Mouse (Mus musculus) erythroblast, embryonic 14.5 days (primary cell): ENCODE data around the gene Sart3.

Source experiments
- GATA1 ChIP-seq: IDR thresholded peaks from 2 replicates; pipeline ENCODE4 v1.6.1; 2012; ENCODE audit warnings: low read length, inconsistent platforms, mixed read lengths
- TAL1 ChIP-seq: IDR thresholded peaks from 3 replicates; pipeline ENCODE4 v1.6.1; 2012; ENCODE audit warnings: low read length, inconsistent platforms, mixed read lengths

DNA sequence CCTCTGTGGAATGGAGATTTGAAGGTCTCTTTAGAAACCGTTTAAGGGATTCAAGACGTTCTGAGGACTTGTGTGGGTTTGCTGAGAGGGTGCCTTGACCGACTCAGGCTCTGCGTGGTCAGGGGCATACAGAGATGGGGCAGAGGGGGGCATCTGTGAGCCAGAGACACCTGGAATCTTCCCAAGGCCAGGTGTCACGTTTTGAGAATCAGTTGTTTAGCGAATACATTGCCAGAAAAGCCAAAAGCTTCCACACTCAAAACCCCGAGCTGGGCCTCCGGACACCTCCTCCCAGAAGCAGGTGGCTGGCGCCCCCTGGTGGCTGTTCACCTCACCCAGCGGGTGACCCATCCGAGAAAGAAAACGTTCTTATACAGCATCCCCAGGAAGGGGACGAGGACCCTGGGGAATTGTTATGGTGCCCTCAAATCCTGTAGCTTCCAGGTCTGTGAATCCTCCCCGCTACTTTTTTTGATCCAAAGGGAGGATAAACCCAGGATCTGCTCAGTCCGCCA lies 43.4 kb upstream of the Sart3 start:
- TF ChIP-seq GATA1: no peak
- no peak for TF ChIP-seq TAL1
